Mouse (Mus musculus) forebrain, embryonic 16.5 days (tissue): Measurements from ENCODE around the gene Atg16l2. TPM values are rescaled to one million over a fixed set of nuclear protein-coding genes. Genes with fewer than 3 reads are reported as not detected.

ENCODE experiments used
- ATAC-seq: fragments of 200-750 bp; cut with Nextera tagmentation; 2 replicates; pipeline ENCODE4 v1.8.0; 2017; ENCODE audit warnings: mild to moderate bottlenecking, moderate library complexity
- H3K27ac ChIP-seq: fragments of 300-500 bp; sonication (generic); 2 replicates; pipeline ENCODE4 v1.5.1; 2014; ENCODE audit warnings: low read length, control low read depth
- H3K27me3 ChIP-seq: fragments of 300-500 bp; sonication (generic); replicated peaks from 2 replicates; pipeline ENCODE4 v1.6.1; 2014; ENCODE audit warnings: low read length; ENCODE audit not compliant: control insufficient read depth, insufficient read depth
- H3K36me3 ChIP-seq: fragments of 300-500 bp; sonication (generic); 2 replicates; pipeline ENCODE4 v1.6.1; 2014; ENCODE audit not compliant: control insufficient read depth, insufficient read depth
- H3K4me1 ChIP-seq: fragments of 300-500 bp; sonication (generic); replicated peaks from 2 replicates; pipeline ENCODE4 v1.6.1; 2014; ENCODE audit warnings: low read length; ENCODE audit not compliant: control insufficient read depth, insufficient read depth
- H3K4me2 ChIP-seq: fragments of 300-500 bp; sonication (generic); 2 replicates; pipeline ENCODE4 v1.6.1; 2014; ENCODE audit warnings: mild to moderate bottlenecking, low read length, control low read depth
- H3K4me3 ChIP-seq: fragments of 300-500 bp; sonication (generic); replicated peaks from 2 replicates; pipeline ENCODE4 v1.5.1; 2014; ENCODE audit warnings: mild to moderate bottlenecking, low read length, control low read depth
- H3K9ac ChIP-seq: fragments of 300-500 bp; sonication (generic); replicated peaks from 2 replicates; pipeline ENCODE4 v1.6.1; 2014; ENCODE audit warnings: low read depth, low read length, control low read depth
- H3K9me3 ChIP-seq: fragments of 300-500 bp; sonication (generic); 2 replicates; pipeline ENCODE4 v1.6.1; 2016; ENCODE audit warnings: low read length; ENCODE audit not compliant: control insufficient read depth
- WGBS: fragments of 180-500 bp; shearing (Covaris S2); extraction: QIAGEN DNeasy Blood & Tissue Kit; methylation state at CpG from one replicate; pipeline ENCODE4 v1.1.7; 2014; 5-methylcytosine and 5-hydroxymethylcytosine counted together
- polyA plus RNA-seq: library from polyadenylated mRNA; unstranded; fragments of >200 nt; fragmentation: Nextera tagmentation; extraction: Ambion mirVana; gene quantifications from 2 replicates; pipeline ENCODE4 v1.2.1, GENCODE M21; 2015

The Atg16l2 gene
- polyA plus RNA-seq, 1 experiment from 2014 or later: 28.7 TPM

DNA sequence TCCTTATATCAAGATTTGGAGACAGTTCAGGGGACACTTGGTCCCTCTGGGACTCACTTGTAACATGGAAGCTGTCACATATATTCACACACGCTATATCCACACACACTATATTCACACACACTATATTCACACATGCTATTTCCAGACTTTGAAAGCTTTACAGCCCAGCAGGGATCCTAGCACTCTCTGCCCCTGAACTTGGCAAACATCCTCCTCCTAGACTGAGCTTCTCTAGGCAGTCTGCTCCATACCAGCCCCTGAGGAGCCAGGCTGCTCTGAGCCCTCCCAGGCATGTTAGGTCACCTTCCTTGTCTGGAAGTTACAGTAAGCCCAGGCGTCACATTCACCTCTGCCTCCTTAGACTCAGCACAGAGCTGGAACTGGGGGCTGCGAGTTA is 34.6 kb upstream of the Atg16l2 start:
- Histone ChIP-seq H3K36me3 (no peaks in the 10 kb centered on the region), H3K27ac (no peak overlapping the region), H3K4me1 (no peaks in the 10 kb centered on the region), H3K9me3 (no peaks in the 10 kb centered on the region), H3K4me3 (no peak overlapping the region), H3K27me3 (no peaks in the 10 kb centered on the region), H3K4me2 (no peak overlapping the region), H3K9ac (no peak overlapping the region)
- ATAC-seq: no peak
- 82% methylated on average over 3 of the region's 3 CpGs for WGBS

- ATAC-seq: no peak
- no peak overlapping the region for H3K27ac ChIP-seq
- H3K9ac ChIP-seq: no peak overlapping the region
- H3K4me3 ChIP-seq: no peak overlapping the region
- H3K27me3 ChIP-seq: no peaks in the 10 kb centered on the region
- WGBS: 82% methylated on average over 2 of the region's 2 CpGs
- no peaks in the 10 kb centered on the region for H3K36me3 ChIP-seq
- H3K4me2 ChIP-seq: no peak overlapping the region
- H3K9me3 ChIP-seq: no peaks in the 10 kb centered on the region
- H3K4me1 ChIP-seq: no peaks in the 10 kb centered on the region
Observed at GRCm38 (mm10) chr7:101335228-101335627, 33.2 kb upstream of the Atg16l2 start.

DNA sequence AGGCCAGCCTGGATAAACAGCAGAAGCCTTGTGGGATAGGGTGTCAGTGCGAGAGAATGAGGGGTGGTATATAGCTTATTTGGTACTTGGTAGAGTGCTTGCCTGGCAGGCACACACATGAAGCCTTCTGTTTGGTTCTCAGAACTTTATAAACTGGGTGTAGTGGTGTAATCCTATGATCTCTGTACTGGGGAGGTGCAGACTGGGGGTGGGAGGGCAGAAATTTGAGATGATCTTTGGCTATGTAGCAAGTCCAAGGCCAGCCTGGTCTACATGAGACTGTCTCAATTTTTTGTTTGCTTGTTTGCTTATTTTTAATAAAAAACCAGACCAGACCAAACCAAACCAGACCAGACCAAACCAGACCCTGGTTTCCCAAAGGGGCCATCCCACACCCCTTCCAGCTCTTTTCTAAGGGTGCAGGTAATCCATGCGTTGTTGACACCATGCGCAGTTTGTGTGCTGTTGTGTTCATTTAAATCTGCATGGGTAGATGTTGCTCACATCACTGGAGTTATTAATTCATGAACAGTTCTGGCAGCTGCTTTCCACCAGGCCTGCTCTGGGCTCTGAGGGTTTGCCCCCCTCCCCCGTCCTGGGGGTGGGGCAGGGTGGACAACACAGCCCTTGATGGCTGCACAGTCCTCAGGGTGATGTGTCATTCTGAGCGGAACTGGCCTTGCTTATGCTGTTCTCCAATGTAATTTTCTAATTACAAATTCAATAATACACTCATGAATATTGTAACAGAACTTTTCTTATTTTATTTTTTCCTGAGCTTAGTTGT is 30.2 kb upstream of the Atg16l2 start:
- no peaks in the 10 kb centered on the region for H3K27me3 ChIP-seq
- H3K4me1 ChIP-seq: peaks cover 15% of the 10 kb centered on the region
- ATAC-seq: no peak
- no peaks in the 10 kb centered on the region for H3K9me3 ChIP-seq
- H3K27ac ChIP-seq: no peak overlapping the region
- no peak overlapping the region for H3K9ac ChIP-seq
- whole genome bisulfite sequencing: 93% methylated on average over 5 of the region's 5 CpGs
- H3K4me3 ChIP-seq: no peak overlapping the region
- no peaks in the 10 kb centered on the region for H3K36me3 ChIP-seq
- no peak overlapping the region for H3K4me2 ChIP-seq

DNA sequence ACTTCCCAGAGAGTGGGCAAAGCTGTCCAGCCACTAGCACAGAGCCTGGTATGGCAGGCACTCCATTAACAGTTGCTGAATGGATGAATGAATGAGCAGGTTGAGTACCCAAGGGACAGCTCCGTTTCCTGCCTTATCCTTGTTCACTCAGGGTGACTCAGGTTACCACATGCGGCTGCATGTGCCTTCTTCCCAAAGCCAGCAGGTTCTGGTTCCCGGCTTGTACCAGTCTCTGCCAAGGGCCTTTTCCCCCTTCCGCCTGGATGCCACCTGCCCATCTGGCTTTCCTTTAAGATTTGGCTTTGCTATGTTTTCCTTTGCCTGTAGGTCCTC is 28.8 kb upstream of the Atg16l2 start:
- no peak for ATAC-seq
- Histone ChIP-seq H3K4me2 (no peak overlapping the region), H3K27ac (no peak overlapping the region), H3K4me1 (peaks cover 15% of the 10 kb centered on the region), H3K36me3 (no peaks in the 10 kb centered on the region), H3K27me3 (no peaks in the 10 kb centered on the region), H3K4me3 (no peak overlapping the region), H3K9me3 (no peaks in the 10 kb centered on the region), H3K9ac (no peak overlapping the region)
- WGBS: 64% methylated on average over 4 of the region's 4 CpGs

DNA sequence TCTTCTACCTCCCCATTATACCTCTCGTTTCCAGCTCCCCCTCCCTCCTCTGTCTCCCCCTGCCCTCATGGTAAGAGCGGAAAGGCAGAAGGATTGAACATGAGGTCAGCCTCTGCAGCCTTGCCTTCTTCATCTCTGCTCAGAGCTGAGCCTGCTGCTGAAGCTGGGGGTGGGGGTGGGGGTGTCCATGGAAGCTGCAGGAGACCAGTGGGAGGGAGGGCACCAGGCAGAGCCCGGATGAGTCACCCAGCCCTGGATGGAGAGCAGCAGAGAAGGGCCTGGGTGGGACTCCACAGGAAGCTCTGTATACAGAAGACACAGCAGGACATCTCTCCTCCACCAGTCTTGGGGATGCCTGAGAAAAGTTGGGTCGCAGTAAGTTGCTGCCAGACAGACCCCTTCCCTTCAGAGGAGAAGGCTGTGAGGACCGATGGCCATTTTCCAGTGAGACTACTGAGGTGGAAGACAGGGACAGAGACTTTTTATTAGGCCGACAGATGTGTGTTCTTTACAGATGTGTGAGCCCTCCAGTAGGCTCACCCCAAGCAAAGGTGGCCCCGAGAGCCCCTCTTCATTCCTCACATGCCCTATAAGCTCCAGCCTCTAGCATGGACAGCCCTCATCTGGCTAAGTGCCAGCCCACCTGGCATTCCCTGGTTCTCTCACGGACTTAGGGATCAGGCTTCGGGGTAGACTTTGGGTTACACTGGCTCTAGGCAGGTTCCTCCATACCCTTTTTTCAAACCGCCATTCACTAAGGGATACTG is 28.2 kb upstream of the Atg16l2 start:
- WGBS: 69% methylated on average over 10 of the region's 10 CpGs
- Histone ChIP-seq H3K4me3 (no peak overlapping the region), H3K9me3 (no peaks in the 10 kb centered on the region), H3K27ac (no peak overlapping the region), H3K27me3 (no peaks in the 10 kb centered on the region), H3K36me3 (no peaks in the 10 kb centered on the region), H3K4me1 (peaks cover 15% of the 10 kb centered on the region), H3K9ac (no peak overlapping the region), H3K4me2 (no peak overlapping the region)
- no peak for ATAC-seq

GRCm38 (mm10) chr7:101329606-101330005 is 27.6 kb upstream of the Atg16l2 start:
- H3K4me2 ChIP-seq: no peak overlapping the region
- 50% methylated on average over 4 of the region's 4 CpGs for WGBS
- H3K36me3 ChIP-seq: no peaks in the 10 kb centered on the region
- peak overlapping the region; percentile 16; the same call in 1 of the 2 replicates for H3K9ac ChIP-seq
- no peak overlapping the region; the same call in 1 of the 2 replicates for H3K27ac ChIP-seq
- ATAC-seq: no peak
- no peak overlapping the region for H3K4me3 ChIP-seq
- H3K9me3 ChIP-seq: no peaks in the 10 kb centered on the region
- H3K4me1 ChIP-seq: peaks cover 15% of the 10 kb centered on the region
- no peaks in the 10 kb centered on the region for H3K27me3 ChIP-seq

- peak overlapping the region; percentile 49 for H3K27ac ChIP-seq
- H3K4me1 ChIP-seq: peaks cover 15% of the 10 kb centered on the region
- H3K27me3 ChIP-seq: no peaks in the 10 kb centered on the region
- no peak overlapping the region for H3K4me3 ChIP-seq
- no peaks in the 10 kb centered on the region for H3K9me3 ChIP-seq
- no peak overlapping the region for H3K4me2 ChIP-seq
- no peaks in the 10 kb centered on the region for H3K36me3 ChIP-seq
- H3K9ac ChIP-seq: peak overlapping the region; percentile 18; the same call in 1 of the 2 replicates
- 44% methylated on average over 4 of the region's 4 CpGs for WGBS
- peak; percentile 81 for ATAC-seq
Observed at GRCm38 (mm10) chr7:101328621-101329158, 26.6 kb upstream of the Atg16l2 start.

GRCm38 (mm10) chr7:101327786-101328185 is 25.7 kb upstream of the Atg16l2 start:
- Histone ChIP-seq H3K4me1 (peaks cover 15% of the 10 kb centered on the region), H3K4me3 (no peak overlapping the region), H3K9me3 (no peaks in the 10 kb centered on the region), H3K4me2 (no peak overlapping the region), H3K36me3 (no peaks in the 10 kb centered on the region), H3K27ac (no peak overlapping the region), H3K27me3 (no peaks in the 10 kb centered on the region), H3K9ac (no peak overlapping the region)
- WGBS: 78% methylated on average over 2 of the region's 2 CpGs
- ATAC-seq: no peak

GRCm38 (mm10) chr7:101327263-101327662 is 25.2 kb upstream of the Atg16l2 start:
- Histone ChIP-seq H3K27ac (no peak overlapping the region), H3K27me3 (no peaks in the 10 kb centered on the region; the same call in 1 of the 2 replicates), H3K9me3 (no peaks in the 10 kb centered on the region), H3K4me3 (no peak overlapping the region), H3K4me2 (no peak overlapping the region), H3K4me1 (peaks cover 15% of the 10 kb centered on the region), H3K36me3 (no peaks in the 10 kb centered on the region), H3K9ac (no peak overlapping the region)
- 49% methylated on average over 5 of the region's 5 CpGs for WGBS
- ATAC-seq: no peak
